Mouse (Mus musculus): Measurements from ENCODE around the gene Abhd17c.
A peak's percentile ranks its signal among the peaks of the same experiment; 100 is the strongest.
"Not testable (repeated sequence)": the region's sequence is repeated elsewhere in the genome, so short reads cannot be mapped to it uniquely, and the experiment has no call there.

Gene Abhd17c

DNA sequence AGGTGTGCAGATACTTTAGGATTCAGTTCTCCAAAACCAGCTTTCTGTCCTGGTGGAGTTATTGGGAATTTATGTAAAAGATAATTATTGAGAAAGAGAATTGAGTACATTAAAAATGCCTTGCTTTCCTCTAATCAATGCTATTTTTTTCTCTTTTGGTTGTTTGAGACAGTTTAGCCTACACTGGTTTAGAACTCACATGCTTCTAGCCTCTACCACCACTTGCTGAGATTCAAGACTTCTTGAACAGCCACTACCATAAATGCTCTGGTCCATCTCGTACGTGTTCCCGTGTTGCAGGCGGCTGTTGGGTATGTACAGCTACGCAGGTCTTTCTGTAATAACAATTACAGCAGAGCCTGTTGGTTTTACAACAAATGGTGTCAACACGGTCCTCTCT is 681 bp upstream of the Abhd17c start:
- no peak for DNase-seq

DNA sequence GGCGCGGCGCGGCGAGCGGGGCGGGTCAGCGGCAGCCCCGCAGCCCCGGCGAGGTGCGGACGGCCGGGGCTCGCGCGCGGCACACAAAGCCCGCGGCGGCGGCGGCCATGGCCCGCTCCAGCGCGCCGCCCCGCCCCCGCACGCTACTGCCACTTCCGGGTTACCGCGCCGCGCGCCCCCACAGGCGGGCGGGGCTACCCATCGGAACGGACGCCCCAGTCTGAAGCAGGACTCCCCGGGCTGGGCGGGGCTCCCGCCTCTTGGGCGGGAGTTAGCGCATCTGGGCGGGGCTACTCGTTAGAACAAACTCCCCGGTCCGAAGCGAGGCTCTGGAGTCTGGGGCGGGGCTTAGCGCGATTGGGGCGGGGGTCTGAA is 254 bp upstream of the Abhd17c start:
- peak; percentile 89 for DNase-seq

GRCm38 (mm10) chr7:84150361-84151000 is 1.2 kb downstream of the Abhd17c start:
- no peak for DNase-seq

GRCm38 (mm10) chr7:84149821-84150220 is 1.9 kb downstream of the Abhd17c start:
- no peak for DNase-seq

GRCm38 (mm10) chr7:84148896-84149295 is 2.8 kb downstream of the Abhd17c start:
- DNase-seq = no peak

DNA sequence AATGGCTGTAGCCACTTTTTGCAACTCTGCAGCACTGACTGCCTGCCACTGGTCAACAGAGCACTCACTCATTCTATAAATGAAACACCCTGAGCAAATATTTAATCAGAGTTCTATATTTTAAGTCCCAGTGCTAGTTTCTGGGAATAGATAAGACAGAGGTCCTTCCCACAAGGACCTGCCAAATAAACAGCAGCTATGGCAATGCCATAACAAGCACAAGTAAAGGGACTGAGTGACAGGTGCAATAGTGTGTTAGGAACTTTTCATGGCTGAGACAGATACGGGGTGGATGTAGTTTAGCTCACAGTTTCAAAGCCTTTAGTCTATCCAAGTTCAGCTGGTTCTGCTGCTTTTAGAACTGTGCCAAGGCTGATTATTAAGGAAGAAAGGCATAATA is 3.9 kb downstream of the Abhd17c start:
- no peak for DNase-seq

DNA sequence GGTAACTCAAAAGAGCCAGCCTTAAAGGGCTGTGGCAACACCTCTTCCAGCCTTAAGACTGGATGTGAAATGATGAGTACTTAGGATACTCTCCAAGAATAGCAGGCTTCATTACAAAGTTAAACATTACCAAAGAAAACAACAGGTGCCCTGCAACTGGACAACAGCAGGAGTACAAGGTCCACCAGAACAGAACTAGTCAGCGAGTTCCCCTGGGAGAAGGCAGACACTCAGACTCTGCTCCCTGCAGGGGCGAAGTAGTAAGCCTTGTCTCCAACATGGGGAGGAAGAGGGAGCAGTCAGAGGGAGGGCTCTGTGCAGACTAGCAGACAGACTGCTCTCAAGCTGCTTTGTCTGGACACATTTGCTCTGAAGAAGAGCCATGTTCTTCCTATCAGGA is 6.1 kb downstream of the Abhd17c start:
- DNase-seq = no peak

DNA sequence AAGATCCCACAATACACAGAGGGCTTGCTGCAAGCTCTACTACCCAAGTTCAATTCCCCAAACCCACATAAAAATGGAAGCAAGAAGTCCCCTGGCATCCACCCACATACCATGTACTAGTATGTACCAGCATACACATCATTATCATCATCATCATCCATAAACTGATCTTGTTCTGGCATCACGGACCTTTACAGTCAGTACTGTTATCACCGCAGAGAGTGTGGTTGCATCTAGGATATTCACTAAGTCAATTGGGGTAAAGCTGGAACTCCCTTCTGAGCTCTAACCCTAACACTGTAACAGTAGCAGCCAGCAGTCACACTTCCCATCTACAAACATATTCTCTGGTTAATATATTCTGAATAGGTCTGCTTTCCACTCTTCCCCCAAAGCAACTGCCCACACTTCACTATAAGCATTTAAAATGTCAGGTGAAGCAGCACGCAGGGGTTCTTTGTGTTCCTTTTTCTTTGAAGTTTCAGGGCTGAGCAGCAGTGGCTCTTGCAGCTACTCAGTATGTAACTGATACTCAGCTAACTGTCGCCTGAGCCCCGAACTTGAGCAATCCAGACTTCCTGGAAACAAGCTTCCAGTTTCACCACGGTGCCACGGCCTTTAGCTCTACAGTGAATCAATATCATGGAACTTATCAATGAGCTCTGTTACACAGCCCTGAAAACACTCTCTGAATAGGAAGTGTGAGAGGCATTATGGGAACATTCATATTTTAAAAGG is 8.8 kb downstream of the Abhd17c start:
- DNase-seq = no peak

DNA sequence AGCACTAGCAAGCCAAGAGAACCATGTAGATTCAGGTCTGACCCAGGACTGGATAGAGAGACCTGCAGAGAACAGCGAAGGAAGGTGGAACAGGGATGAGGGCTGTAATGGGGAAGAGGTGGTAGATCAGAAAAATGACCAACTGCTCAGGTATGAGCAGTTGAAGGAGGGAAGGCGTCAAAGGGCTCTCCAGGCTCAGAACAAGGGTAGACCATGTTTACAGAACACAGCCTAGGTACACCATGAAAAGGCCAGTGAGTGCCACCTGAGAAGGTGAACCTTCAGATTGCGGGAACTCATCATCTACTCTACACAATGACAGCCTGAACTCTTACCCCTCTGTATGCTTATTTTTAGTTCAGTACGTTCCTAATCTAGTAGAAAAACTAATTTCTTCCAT is 9.5 kb downstream of the Abhd17c start:
- no peak for DNase-seq

GRCm38 (mm10) chr7:84139566-84139965 is 12.1 kb downstream of the Abhd17c start:
- DNase-seq = no peak

GRCm38 (mm10) chr7:84138731-84139130 is 13.0 kb downstream of the Abhd17c start:
- DNase-seq = no peak

GRCm38 (mm10) chr7:84137779-84138178 is 13.9 kb downstream of the Abhd17c start:
- DNase-seq = no peak

GRCm38 (mm10) chr7:84135799-84136700 is 15.6 kb downstream of the Abhd17c start:
- DNase-seq = no peak

DNA sequence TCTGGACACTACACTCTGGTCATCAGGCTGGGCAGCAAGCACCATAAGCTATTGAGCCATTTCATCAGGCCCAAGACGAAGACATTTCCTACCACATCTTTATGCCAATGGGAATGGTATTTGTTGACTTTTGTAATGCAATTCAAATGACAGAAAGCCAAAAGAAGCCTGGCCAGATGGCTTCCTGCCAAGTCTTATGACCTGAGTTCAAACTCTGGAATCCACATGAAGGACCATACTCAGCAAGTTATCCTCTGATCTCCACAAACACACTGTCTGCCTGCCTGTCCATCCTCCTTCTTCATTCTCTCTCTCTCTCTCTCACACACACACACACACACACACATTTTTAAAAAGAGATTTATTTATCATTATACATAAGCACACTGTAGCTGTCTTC is 19.0 kb downstream of the Abhd17c start:
- no peak for DNase-seq

- no peak for DNase-seq
Measured at GRCm38 (mm10) chr7:84131736-84132135, 20.0 kb downstream of the Abhd17c start.

- DNase-seq = no peak
Measured at GRCm38 (mm10) chr7:84128661-84129060, 23.0 kb downstream of the Abhd17c start.

DNA sequence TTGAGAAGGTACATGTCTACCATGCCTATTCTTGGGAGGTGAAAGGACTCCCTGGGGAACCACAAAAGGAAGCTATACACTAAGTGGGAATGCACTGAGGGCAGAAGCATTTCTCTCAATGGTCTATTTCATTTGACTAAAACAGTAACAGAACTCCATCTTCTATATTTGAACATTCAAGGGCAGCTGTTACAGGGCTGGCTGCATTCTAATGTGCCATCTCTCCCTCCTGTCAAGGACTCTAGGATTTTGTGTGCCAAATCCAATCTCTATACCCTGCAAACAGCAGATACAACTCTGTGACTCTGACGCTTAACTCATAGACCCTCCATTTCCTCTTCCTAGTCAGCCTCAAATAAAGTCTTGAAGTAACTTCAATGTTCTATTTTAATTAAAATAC is 26.0 kb downstream of the Abhd17c start:
- no peak for DNase-seq

DNA sequence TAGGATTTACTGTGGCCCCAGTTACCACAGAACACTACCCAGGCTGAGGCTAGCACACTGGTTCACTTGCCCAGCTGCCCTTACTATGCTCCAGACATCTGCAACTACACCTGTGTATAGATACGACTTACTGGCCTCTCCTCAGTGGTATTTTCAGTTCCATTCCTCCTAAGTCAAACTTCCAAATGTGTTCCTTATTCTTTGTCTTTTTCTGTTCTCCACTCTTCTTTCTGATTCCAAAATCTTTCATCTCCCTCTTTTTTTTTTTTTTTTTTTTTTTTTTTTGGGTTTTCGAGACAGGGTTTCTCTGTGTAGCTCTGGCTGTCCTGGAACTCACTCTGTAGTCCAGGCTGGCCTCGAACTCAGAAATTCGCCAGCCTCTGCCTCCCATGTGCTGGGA is 28.0 kb downstream of the Abhd17c start:
- DNase-seq = not testable (repeated sequence)

GRCm38 (mm10) chr7:84121778-84122177 is 29.9 kb downstream of the Abhd17c start:
- DNase-seq = no peak

- DNase-seq = no peak
Measured at GRCm38 (mm10) chr7:84120142-84120760, 31.4 kb downstream of the Abhd17c start.

DNA sequence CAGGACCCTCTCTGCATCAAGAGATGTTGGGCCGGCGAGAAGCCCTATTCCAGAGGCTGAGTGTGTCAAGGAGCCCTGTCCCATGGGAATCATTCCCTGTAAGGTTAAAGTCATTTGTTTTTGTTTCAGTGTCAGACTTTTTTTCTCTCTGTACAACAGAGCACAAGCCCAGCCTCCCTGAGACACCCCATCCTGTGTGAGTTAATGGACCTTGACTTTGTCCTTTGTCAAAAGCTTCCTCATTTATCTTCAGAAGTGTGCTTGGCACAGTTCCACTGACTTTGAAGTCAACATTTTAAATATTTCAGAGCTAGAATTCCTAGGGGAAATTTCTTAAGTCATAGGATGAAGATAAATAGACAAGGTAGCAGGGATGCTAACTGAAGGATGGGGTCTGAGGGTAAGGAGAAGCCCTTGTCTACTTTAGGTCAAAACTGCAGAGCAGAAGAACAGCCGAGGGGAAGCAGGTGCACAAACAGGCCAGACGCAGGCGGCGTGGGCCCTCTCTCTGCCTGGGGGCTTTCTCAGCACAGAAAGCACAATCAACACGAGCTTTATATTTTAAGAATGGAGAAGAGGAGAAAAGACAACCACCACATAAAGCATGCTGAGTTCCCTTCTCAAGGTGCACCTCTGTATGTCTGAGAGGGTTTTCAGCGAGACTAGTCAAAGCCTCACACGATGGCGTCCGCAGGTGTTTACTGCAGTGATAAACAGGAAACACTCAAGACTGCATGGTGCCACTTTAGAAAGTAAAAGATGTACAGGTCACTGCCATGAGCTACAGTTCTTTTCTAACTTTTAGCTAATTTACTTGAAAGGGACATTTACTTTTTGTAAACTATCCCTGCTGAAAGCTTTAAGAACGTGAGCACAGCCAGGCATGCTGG is 32.2 kb downstream of the Abhd17c start:
- DNase-seq = no peak

- DNase-seq = no peak
Measured at GRCm38 (mm10) chr7:84117543-84118122, 34.1 kb downstream of the Abhd17c start.
